Mouse (Mus musculus): ENCODE results near the gene Dhps. TPM values are rescaled to one million over a fixed set of nuclear protein-coding genes. Genes with fewer than 3 reads are reported as not detected.

The Dhps gene
- total and polyA plus RNA-seq, 3 experiments = 44.7 to 88.5 (median 60.1) TPM

DNA sequence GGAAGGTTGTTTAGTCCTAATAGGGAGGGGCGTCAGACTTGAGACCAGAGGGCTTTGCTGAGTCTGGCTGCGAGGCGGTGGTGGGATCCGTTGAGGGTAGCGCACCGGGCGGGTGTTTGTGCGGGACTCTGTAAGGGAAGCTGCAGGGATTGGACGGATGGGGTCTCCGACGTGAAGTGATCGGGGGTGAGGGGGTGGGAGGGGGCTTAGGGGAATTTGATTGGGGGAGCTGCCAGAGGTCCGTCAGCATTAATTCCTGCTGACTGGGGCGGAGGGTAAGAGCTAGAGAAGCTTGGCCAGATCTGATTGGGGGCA lies 34.2 kb upstream of the Dhps start:
- Histone ChIP-seq H3K27ac (ENCODE audit: insufficient read depth, low read depth) (peak overlapping the region; percentile 88), H3K4me1 (ENCODE audit: control insufficient read depth in 1 of 2, insufficient read depth in 2 of 2) (peaks cover 3 to 49% of the 10 kb centered on the region in 2 experiments), H3K9me3 (replicated peaks; ENCODE audit: low read length) (no peaks in the 10 kb centered on the region), H3K36me3 (replicated peaks in 1 of 2; ENCODE audit: control insufficient read depth in 1 of 2, insufficient read depth in 1 of 2, low read length in 1 of 2) (peaks cover 25 to 45% of the 10 kb centered on the region in 2 experiments), H3K27me3 (replicated peaks) (no peaks in the 10 kb centered on the region), H3K4me3 (replicated peaks in 1 of 3; ENCODE audit: low read depth in 2 of 3, low read length in 2 of 3, poor library complexity in 1 of 3) (peak overlapping the region; percentile 83 to 90 (median 88)), H3K79me2 (replicated peaks; ENCODE audit: control insufficient read depth, extremely low read depth, insufficient read depth, poor library complexity, severe bottlenecking) (peaks cover 57% of the 10 kb centered on the region), H3K9ac (ENCODE audit: insufficient read depth, low read depth) (peak overlapping the region; percentile 94), H3K4me2 (ENCODE audit: insufficient read depth, low read depth, poor library complexity, severe bottlenecking) (peak overlapping the region; percentile 26; the same call in 1 of the 2 replicates)
- dilution Hi-C loops (cut with MboI; ENCODE audit: extremely low pct_ligation_motif_present, extremely low pct_unique_long_range_greater_than_20kb, low sequenced_read_pairs) (no loop called here), in situ Hi-C loops (cut with MboI; ENCODE audit: low pct_ligation_motif_present, low pct_unique_long_range_greater_than_20kb, low sequenced_read_pairs) (no loop called here)
- DNase-seq (ENCODE audit: extremely low read depth) = peak; percentile 48
- TF ChIP-seq ETS1 (conservative IDR thresholded peaks at IDR 0.05; ENCODE audit: low read depth, low read length) = no peak

DNA sequence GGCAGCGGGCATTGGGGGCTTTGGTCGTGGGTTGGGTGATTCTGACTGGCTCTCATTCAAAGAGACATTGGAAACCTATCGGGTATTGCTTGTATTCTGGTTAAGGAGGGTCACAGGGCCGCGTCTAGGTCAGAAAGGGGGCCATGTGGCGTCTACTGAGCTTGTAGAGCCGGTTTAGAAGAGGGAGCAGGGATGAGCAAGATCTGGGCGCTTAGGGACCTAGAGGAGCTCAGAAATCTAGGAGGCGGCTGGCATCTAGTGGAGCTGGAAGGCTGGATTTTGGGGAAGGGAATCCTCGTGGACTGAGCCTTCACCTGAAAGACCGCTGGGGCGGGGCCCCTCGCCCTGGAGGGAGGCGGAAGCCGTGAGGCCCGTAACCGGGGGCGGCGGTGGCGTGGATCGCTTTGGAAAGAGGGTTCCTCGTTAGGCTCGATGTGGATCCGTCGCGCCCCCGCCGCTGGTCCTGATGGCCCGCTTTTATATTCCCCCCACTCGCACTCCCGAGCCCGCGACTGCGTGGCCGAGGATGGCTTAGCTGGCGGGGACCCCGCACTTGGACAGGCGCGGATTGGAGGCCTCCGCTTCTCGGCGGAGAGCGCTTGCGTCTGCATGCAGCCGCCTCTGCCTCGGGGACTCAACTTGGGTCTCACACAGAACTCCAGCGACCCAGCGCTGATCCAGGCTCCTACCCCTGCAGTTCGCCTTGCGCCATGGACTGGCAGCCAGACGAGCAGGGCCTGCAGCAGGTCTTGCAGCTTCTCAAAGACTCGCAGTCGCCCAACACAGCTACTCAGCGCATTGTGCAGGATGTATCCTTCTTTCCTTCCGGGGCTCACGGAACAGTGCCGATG lies 33.7 kb upstream of the Dhps start:
- dilution Hi-C loops (cut with MboI; ENCODE audit: extremely low pct_ligation_motif_present, extremely low pct_unique_long_range_greater_than_20kb, low sequenced_read_pairs) = no loop called here
- H3K4me2 ChIP-seq (ENCODE audit: insufficient read depth, low read depth, poor library complexity, severe bottlenecking) = peak overlapping the region; percentile 91
- peaks cover 3 to 49% of the 10 kb centered on the region in 2 experiments for H3K4me1 ChIP-seq (ENCODE audit: control insufficient read depth in 1 of 2, insufficient read depth in 2 of 2)
- H3K36me3 ChIP-seq (replicated peaks in 1 of 2; ENCODE audit: control insufficient read depth in 1 of 2, insufficient read depth in 1 of 2, low read length in 1 of 2) = peaks cover 25 to 44% of the 10 kb centered on the region in 2 experiments
- TF ChIP-seq ETS1 (conservative IDR thresholded peaks at IDR 0.05; ENCODE audit: low read depth, low read length) (no peak), TCF12 (IDR thresholded peaks at IDR 0.05; ENCODE audit: low read depth, low read length) (0 out of 2 replicates have a peak, but pooled peaks have one; percentile 44), ELF1 (IDR thresholded peaks at IDR 0.05; ENCODE audit: low read depth, low read length) (peak; percentile 47; the same call in 1 of the 2 replicates), NRF1 (IDR thresholded peaks at IDR 0.05; ENCODE audit: low read depth, low read length) (peak; percentile 30; the same call in 1 of the 2 replicates), MYC (IDR thresholded peaks at IDR 0.05; ENCODE audit: low read depth, low read length) (peak; percentile 86), GABPA (IDR thresholded peaks at IDR 0.05; ENCODE audit: insufficient replicate concordance, low read depth, low read length) (no peak), TBP (conservative IDR thresholded peaks at IDR 0.05; ENCODE audit: low read depth, low read length) (0 out of 2 replicates have a peak, but pooled peaks have one; percentile 41), POLR2A (IDR thresholded peaks at IDR 0.05; ENCODE audit: low read depth, low read length) (peak; percentile 57), MAFK (IDR thresholded peaks at IDR 0.05; ENCODE audit: insufficient replicate concordance, low read length) (no peak), MXI1 (IDR thresholded peaks at IDR 0.05; ENCODE audit: low read depth, low read length) (peak; percentile 84), JUND (conservative IDR thresholded peaks at IDR 0.05; ENCODE audit: low read depth, low read length) (no peak), HCFC1 (IDR thresholded peaks at IDR 0.05; ENCODE audit: low read depth, low read length) (peak; percentile 59), SIN3A (IDR thresholded peaks at IDR 0.05; ENCODE audit: low read length) (no peak; the same call in 1 of the 2 replicates), MAX (IDR thresholded peaks at IDR 0.05; ENCODE audit: low read length) (peak; percentile 26; the same call in 1 of the 2 replicates), MAZ (IDR thresholded peaks at IDR 0.05; ENCODE audit: low read depth, low read length) (peak; percentile 74; the same call in 1 of the 2 replicates)
- H3K4me3 ChIP-seq (replicated peaks in 1 of 3; ENCODE audit: low read depth in 2 of 3, low read length in 2 of 3, poor library complexity in 1 of 3) = peak overlapping the region; percentile 83 to 90 (median 88)
- H3K27ac ChIP-seq (ENCODE audit: insufficient read depth, low read depth) = peak overlapping the region; percentile 88
- in situ Hi-C loops (cut with MboI; ENCODE audit: low pct_ligation_motif_present, low pct_unique_long_range_greater_than_20kb, low sequenced_read_pairs) = no loop called here
- peaks cover 59% of the 10 kb centered on the region for H3K79me2 ChIP-seq (replicated peaks; ENCODE audit: control insufficient read depth, extremely low read depth, insufficient read depth, poor library complexity, severe bottlenecking)
- no peaks in the 10 kb centered on the region for H3K27me3 ChIP-seq (replicated peaks)
- no peaks in the 10 kb centered on the region for H3K9me3 ChIP-seq (replicated peaks; ENCODE audit: low read length)
- peak; percentile 52 for DNase-seq (ENCODE audit: extremely low read depth)
- H3K9ac ChIP-seq (ENCODE audit: insufficient read depth, low read depth) = peak overlapping the region; percentile 94
